Mouse (Mus musculus) bone marrow, adult 2 months (tissue): ENCODE data around the gene Klhl6. TPM values are rescaled to one million over a fixed set of nuclear protein-coding genes. Genes with fewer than 3 reads are reported as not detected.
A peak's percentile ranks its signal among the peaks of the same experiment; 100 is the strongest.

Experiments used
- H3K27ac ChIP-seq: fragments of 200-500 bp; 2 replicates; pipeline ENCODE4 v1.5.1; 2012; ENCODE audit warnings: low read depth, mild to moderate bottlenecking, control low read depth, inconsistent platforms, low read length; ENCODE audit not compliant: control insufficient read depth, poor library complexity, insufficient read depth
- H3K4me1 ChIP-seq: fragments of 200-500 bp; 2 replicates; pipeline ENCODE4 v1.6.1; 2011; ENCODE audit warnings: low read length; ENCODE audit not compliant: control insufficient read depth, insufficient read depth
- H3K4me3 ChIP-seq: fragments of 200-500 bp; replicated peaks from 2 replicates; pipeline ENCODE3; 2011; ENCODE audit warnings: mild to moderate bottlenecking, low read depth, low read length, control low read depth; ENCODE audit not compliant: control insufficient read depth
- CTCF ChIP-seq: fragments of 200-500 bp; IDR thresholded peaks from 2 replicates; pipeline ENCODE4 v1.5.1; 2011; ENCODE audit warnings: low read length, control low read depth; ENCODE audit not compliant: control insufficient read depth, insufficient read depth
- POLR2A ChIP-seq: fragments of 200-500 bp; IDR thresholded peaks from 2 replicates; pipeline ENCODE4 v1.6.1; 2011; ENCODE audit warnings: low read depth, mild to moderate bottlenecking, control low read depth, low read length, borderline replicate concordance; ENCODE audit not compliant: control insufficient read depth
- WGBS: fragments of 180-500 bp; shearing (Covaris S2); methylation state at CpG from one replicate; pipeline ENCODE4 v1.1.7; 2018; 5-methylcytosine and 5-hydroxymethylcytosine counted together
- polyA plus RNA-seq: library from polyadenylated mRNA; stranded (reverse); fragments of >200 nt; gene quantifications from 2 replicates; pipeline ENCODE4 v1.2.4, GENCODE M21; 2011; ENCODE audit warnings: low replicate concordance; ENCODE audit not compliant: missing spikeins, insufficient read depth, insufficient read length

Klhl6 gene
- polyA plus RNA-seq, 1 experiment, result 52.8 TPM

DNA sequence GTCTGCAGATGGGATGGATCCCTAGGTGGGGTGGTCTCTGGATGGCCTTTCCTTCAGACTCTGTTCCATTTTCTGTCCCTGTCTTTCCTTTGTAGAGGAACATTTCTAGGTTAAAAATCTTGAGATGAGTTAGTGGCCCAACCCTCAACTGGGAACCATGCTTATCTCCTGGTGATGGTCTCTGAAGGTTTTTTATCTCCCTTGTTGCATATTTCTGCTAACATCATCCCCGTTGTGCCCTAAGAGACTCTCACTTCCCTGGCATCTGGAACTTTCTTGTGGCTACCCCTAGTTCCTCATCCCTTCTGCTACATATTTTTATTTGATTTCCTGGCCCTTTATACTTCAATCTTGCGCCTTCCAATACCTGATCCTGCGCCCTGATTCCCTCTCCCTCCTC lies 10.4 kb upstream of the Klhl6 start:
- 56% methylated on average over 3 of the region's 3 CpGs for WGBS
- H3K27ac ChIP-seq, result no peak overlapping the region
- TF ChIP-seq CTCF (no peak), POLR2A (no peak)

GRCm38 (mm10) chr16:19990536-19990935 lies 7.7 kb upstream of the Klhl6 start:
- no peak for TF ChIP-seq CTCF
- TF ChIP-seq POLR2A, result no peak
- H3K4me3 ChIP-seq, result no peak overlapping the region
- H3K4me1 ChIP-seq, result no peaks in the 10 kb centered on the region
- no peak overlapping the region for H3K27ac ChIP-seq

More for the DNA sequence above, 10.4 kb upstream of the Klhl6 start:
- no peaks in the 10 kb centered on the region for H3K4me1 ChIP-seq
- no peak overlapping the region for H3K4me3 ChIP-seq

GRCm38 (mm10) chr16:19987589-19987988 lies 4.8 kb upstream of the Klhl6 start:
- Histone ChIP-seq H3K4me3 (no peak overlapping the region), H3K4me1 (no peaks in the 10 kb centered on the region; the same call in 1 of the 2 replicates), H3K27ac (no peak overlapping the region)
- WGBS, result 72% methylated on average over 2 of the region's 2 CpGs
- TF ChIP-seq POLR2A (no peak), CTCF (no peak)

DNA sequence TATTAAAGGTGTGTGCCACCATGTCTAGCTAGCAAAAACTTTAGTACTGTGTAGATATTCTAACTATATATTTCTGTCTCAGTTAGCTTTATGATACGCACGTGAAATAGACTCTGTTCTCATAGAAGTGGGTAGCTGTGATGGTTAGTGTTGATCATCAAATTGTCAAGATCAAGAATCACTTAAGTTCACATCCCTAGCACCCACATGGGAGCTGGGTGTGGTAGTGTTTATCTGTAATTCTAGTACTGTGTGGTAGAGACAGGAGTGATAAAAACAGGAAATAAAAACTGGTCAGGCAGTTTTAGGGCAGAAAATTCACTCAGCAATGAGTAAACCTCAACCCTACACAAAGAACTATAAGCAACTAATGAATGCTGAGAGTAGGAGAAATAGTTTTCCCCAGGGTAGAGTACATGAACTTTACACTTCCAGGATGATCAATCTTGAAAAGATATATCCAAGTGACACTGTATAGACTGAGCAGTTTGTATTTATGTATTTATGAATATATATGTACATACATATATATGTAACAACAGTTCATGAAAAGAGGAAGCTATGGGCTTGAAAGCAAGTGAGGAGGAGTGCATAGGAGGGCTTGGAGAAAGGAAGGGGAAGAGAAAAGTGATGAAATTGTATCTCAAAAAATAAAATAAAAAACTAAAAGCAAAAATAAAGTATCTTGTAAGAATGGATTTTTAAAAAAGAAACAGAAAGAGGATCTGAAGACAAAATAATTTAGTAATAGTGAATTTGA lies 2.2 kb upstream of the Klhl6 start:
- H3K4me1 ChIP-seq, result no peaks in the 10 kb centered on the region; the same call in 1 of the 2 replicates
- no peak overlapping the region for H3K4me3 ChIP-seq
- TF ChIP-seq POLR2A, result no peak
- no peak for TF ChIP-seq CTCF
- H3K27ac ChIP-seq, result no peak overlapping the region
- WGBS, result 74% methylated on average over 2 of the region's 2 CpGs

- no peak overlapping the region for H3K27ac ChIP-seq
- peaks cover 2% of the 10 kb centered on the region; the same call in 1 of the 2 replicates for H3K4me1 ChIP-seq
- no peak overlapping the region for H3K4me3 ChIP-seq
- 72% methylated on average over 4 of the region's 4 CpGs for WGBS
- TF ChIP-seq POLR2A (no peak), CTCF (no peak)
Observed at GRCm38 (mm10) chr16:19983559-19983958, 722 bp upstream of the Klhl6 start.

- peak overlapping the region; percentile 59 for H3K4me3 ChIP-seq
- peaks cover 7% of the 10 kb centered on the region; the same call in 1 of the 2 replicates for H3K4me1 ChIP-seq
Observed at GRCm38 (mm10) chr16:19981684-19982083, 1.2 kb downstream of the Klhl6 start.

GRCm38 (mm10) chr16:19981006-19981405 lies 1.8 kb downstream of the Klhl6 start:
- H3K4me1 ChIP-seq, result peaks cover 7% of the 10 kb centered on the region; the same call in 1 of the 2 replicates
- H3K27ac ChIP-seq, result no peak overlapping the region
- peak overlapping the region; percentile 72 for H3K4me3 ChIP-seq
- TF ChIP-seq CTCF, result no peak
- no peak for TF ChIP-seq POLR2A
- WGBS, result 6% methylated on average over 3 of the region's 3 CpGs

More at GRCm38 (mm10) chr16:19981684-19982083, 1.2 kb downstream of the Klhl6 start:
- 4% methylated on average over 2 of the region's 2 CpGs for WGBS
- TF ChIP-seq POLR2A (no peak), CTCF (no peak)
- no peak overlapping the region for H3K27ac ChIP-seq

DNA sequence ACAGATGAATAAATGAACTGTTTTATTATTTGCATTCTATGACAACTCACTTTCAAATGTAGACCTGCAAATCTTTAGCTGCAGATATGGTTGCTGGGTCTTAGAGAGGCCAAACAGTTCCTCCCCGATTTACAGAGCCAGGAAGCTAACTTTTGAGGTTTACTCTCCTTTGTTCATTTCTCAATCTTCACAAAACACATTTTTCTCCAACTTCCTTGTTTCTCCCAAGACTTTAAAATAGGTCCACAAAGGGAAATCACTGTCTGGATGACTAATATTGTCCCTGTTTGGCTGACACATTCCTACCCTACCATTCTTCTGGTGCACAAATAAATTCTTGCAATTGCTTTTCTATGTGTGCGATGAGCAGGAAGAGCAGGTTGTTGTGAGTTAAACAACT lies 3.1 kb downstream of the Klhl6 start:
- H3K4me3 ChIP-seq, result no peak overlapping the region
- H3K27ac ChIP-seq, result no peak overlapping the region
- H3K4me1 ChIP-seq, result peaks cover 11% of the 10 kb centered on the region
- no peak for TF ChIP-seq CTCF
- no peak for TF ChIP-seq POLR2A
- 6% methylated on average over 2 of the region's 2 CpGs for WGBS

DNA sequence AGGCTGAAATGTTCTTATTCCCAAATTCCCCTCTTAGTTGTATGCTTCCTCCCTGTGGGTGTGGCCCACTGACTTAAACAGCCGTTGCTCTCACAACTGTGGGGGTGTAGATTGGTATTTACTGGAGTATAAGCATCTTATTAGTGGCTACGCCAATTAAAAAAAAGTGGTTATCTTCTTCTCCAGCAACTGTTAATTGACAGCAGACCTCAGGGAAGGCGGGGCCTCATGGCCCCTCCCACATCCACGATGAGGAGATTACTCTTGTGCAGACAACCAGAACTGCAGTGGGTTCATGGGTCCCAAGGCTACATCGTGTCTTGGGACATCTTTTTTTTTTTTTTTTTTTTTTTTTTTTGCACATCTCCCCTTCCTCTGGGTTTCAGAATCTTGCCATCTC lies 5.6 kb downstream of the Klhl6 start:
- 14% methylated on average over 5 of the region's 5 CpGs for WGBS
- TF ChIP-seq CTCF (no peak), POLR2A (no peak)
- peaks cover 15% of the 10 kb centered on the region for H3K4me1 ChIP-seq
- no peak overlapping the region; the same call in 1 of the 2 replicates for H3K27ac ChIP-seq
- H3K4me3 ChIP-seq, result no peak overlapping the region
